Mouse (Mus musculus) small intestine, adult 2 months (tissue): ENCODE results near the gene Thsd7a.

ENCODE experiments used
- CTCF ChIP-seq: fragments of 200-500 bp; IDR thresholded peaks from 2 replicates; pipeline ENCODE4 v1.5.1; 2012; ENCODE audit warnings: low read depth, mild to moderate bottlenecking, control low read depth, inconsistent platforms, low read length, moderate library complexity, mixed read lengths; ENCODE audit not compliant: insufficient replicate concordance, insufficient read length; ENCODE audit errors: extremely low read depth
- POLR2A ChIP-seq: fragments of 200-500 bp; IDR thresholded peaks from 2 replicates; pipeline ENCODE4 v1.6.1; 2012; ENCODE audit warnings: low read depth, mild to moderate bottlenecking, control low read depth, inconsistent platforms, low read length, moderate library complexity

DNA sequence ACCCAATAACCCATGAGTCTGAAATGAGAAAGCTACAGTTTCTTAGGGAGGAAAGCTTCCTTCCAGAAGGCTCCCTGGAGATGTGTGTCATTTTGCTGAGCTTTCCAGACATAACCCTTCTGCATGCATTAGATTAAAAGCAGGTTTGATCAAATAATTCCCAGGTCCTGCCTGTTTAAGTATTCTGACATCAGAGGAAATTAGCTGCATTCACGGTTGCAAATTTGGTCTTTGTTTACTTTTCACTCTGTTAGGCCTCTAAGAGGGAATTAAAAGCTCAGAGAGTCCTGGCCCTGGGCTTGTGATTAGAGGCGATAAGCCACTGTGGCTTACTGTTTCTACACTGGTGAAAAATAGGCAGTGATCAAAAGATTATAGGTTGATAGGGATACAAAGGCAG, 1.2 kb upstream of the Thsd7a start:
- TF ChIP-seq POLR2A, result no peak
- TF ChIP-seq CTCF, result no peak
